Mouse (Mus musculus) limb, embryonic 13.5 days (tissue): ENCODE measurements around the gene Olfr1028. TPM values are rescaled to one million over a fixed set of nuclear protein-coding genes. Genes with fewer than 3 reads are reported as not detected.

Experiments
- ATAC-seq: fragments of 200-750 bp; cut with Nextera tagmentation; 2 replicates; pipeline ENCODE4 v1.8.0; 2017; ENCODE audit warnings: low read depth, moderate number of reproducible peaks, moderate TSS enrichment; ENCODE audit not compliant: low FRiP score
- H3K27ac ChIP-seq: fragments of 300-500 bp; sonication (generic); 2 replicates; pipeline ENCODE4 v1.5.1; 2015; ENCODE audit warnings: inconsistent platforms, mild to moderate bottlenecking, moderate library complexity
- H3K27me3 ChIP-seq: fragments of 300-500 bp; sonication (generic); 2 replicates; pipeline ENCODE4 v1.6.1; 2015; ENCODE audit warnings: mild to moderate bottlenecking, inconsistent platforms
- H3K36me3 ChIP-seq: fragments of 300-500 bp; sonication (generic); 2 replicates; pipeline ENCODE4 v1.6.1; 2015; ENCODE audit warnings: inconsistent platforms, mild to moderate bottlenecking, moderate library complexity
- H3K4me1 ChIP-seq: fragments of 300-500 bp; sonication (generic); 2 replicates; pipeline ENCODE4 v1.6.1; 2015; ENCODE audit warnings: inconsistent platforms
- H3K4me2 ChIP-seq: fragments of 300-500 bp; sonication (generic); replicated peaks from 2 replicates; pipeline ENCODE4 v1.6.1; 2015; ENCODE audit warnings: inconsistent platforms, mild to moderate bottlenecking, moderate library complexity
- H3K4me3 ChIP-seq: fragments of 300-500 bp; sonication (generic); 2 replicates; pipeline ENCODE4 v1.5.1; 2015; ENCODE audit warnings: moderate library complexity, mild to moderate bottlenecking, inconsistent platforms
- H3K9ac ChIP-seq: fragments of 300-500 bp; sonication (generic); 2 replicates; pipeline ENCODE4 v1.6.1; 2015; ENCODE audit warnings: mild to moderate bottlenecking, inconsistent platforms
- H3K9me3 ChIP-seq: fragments of 300-500 bp; sonication (generic); 2 replicates; pipeline ENCODE4 v1.6.1; 2016; ENCODE audit warnings: inconsistent platforms
- WGBS: fragments of 180-500 bp; shearing (Covaris S2); methylation state at CpG from one replicate; pipeline ENCODE4 v1.1.7; 2015; 5-methylcytosine and 5-hydroxymethylcytosine counted together
- polyA plus RNA-seq: library from polyadenylated mRNA; unstranded; fragments of >200 nt; fragmentation: Nextera tagmentation; extraction: Ambion mirVana; gene quantifications from 2 replicates; pipeline ENCODE4 v1.2.1, GENCODE M21; 2015

Olfr1028 gene
- polyA plus RNA-seq: not detected in 2 replicates

DNA sequence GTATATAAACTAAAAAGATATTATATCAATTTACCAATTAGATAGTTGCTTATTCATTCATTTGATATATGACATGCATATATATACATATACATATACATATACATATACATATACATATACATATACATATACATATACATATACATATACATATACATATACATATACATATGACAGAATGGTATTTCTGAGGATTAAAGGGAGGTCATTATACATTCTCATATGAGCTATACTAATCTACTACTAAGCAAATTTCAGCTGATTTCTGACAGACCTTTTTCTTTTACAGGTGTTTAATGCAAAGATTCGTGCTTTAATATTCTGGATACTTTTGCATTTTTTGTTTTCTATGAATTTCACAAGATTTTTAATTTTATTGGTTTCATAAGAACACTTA is at the start of gene Olfr1028:
Gene Olfr1028 (plus strand): TSS at position 301 of the 400 bp plus-strand sequence.
- Histone ChIP-seq H3K27ac (no peak within 1 kb of the TSS), H3K9me3 (no peaks in the 10 kb centered on the region), H3K9ac (no peak within 1 kb of the TSS), H3K4me1 (no peaks in the 10 kb centered on the region), H3K4me2 (no peak within 1 kb of the TSS), H3K36me3 (no peaks in the 10 kb centered on the region), H3K4me3 (no peak within 1 kb of the TSS), H3K27me3 (no peaks in the 10 kb centered on the region)
- WGBS: 80% methylated on average over 1 of the region's 1 CpGs
- no peak for ATAC-seq

GRCm38 (mm10) chr2:85904952-85905351 is 45.3 kb upstream of the Olfr1028 start, which contains the start of gene Olfr1024:
Gene Olfr1024 (minus strand): TSS chr2:85905052.
- Histone ChIP-seq H3K4me3 (no peak within 1 kb of the TSS), H3K27me3 (no peaks in the 10 kb centered on the region), H3K9me3 (peaks cover 5% of the 10 kb centered on the region; the same call in 1 of the 2 replicates), H3K4me2 (no peak within 1 kb of the TSS), H3K27ac (no peak within 1 kb of the TSS), H3K4me1 (no peaks in the 10 kb centered on the region), H3K9ac (no peak within 1 kb of the TSS), H3K36me3 (no peaks in the 10 kb centered on the region)
- 82% methylated on average over 3 of the region's 3 CpGs for WGBS
- ATAC-seq: no peak

DNA sequence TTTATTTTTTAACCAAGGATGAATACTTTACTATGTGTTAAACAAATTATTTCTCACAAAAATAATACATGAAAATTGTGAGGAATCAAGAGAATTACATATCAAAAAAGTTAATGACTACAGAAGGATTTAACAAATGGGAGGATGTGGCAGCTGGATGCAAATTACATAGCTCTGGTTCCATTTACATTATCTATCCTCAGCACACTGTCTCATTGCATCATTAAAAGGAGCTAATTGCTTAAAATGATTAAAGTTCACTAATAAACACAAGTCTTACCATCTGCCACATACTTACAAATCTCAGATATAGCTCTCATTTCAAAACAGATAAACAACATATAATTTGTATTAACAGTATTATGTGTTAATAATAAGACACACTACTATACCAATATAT is 37.0 kb upstream of the Olfr1028 start:
- no peak overlapping the region for H3K27ac ChIP-seq
- H3K4me3 ChIP-seq: no peak overlapping the region
- no peaks in the 10 kb centered on the region for H3K27me3 ChIP-seq
- no peaks in the 10 kb centered on the region for H3K4me1 ChIP-seq
- ATAC-seq: no peak
- H3K4me2 ChIP-seq: no peak overlapping the region
- H3K36me3 ChIP-seq: no peaks in the 10 kb centered on the region
- H3K9ac ChIP-seq: no peak overlapping the region
- H3K9me3 ChIP-seq: no peaks in the 10 kb centered on the region

DNA sequence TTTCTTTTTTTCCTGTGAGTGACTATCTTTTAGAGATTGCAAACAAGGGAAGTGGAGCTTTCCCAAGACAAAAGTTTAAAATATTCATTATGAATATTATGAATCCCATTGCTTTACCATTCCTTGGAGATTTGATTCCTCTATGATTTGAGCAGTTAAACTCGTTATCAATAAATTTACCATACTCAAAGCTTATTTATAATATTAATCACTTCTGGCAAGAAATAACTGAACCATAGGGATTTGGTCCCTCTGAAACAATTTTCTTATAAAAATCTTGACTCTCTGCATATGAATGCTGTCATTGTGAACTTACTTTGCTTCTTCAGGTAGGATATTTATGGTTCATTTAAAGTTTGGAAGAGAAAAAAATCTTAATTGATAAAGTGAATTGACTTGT is 35.3 kb upstream of the Olfr1028 start, which contains the start of gene Olfr1025-ps1:
Gene Olfr1025-ps1 (plus strand): TSS at position 301 of the 400 bp plus-strand sequence.
- Histone ChIP-seq H3K4me2 (no peak within 1 kb of the TSS), H3K4me1 (no peaks in the 10 kb centered on the region), H3K9me3 (no peaks in the 10 kb centered on the region), H3K36me3 (no peaks in the 10 kb centered on the region), H3K27ac (no peak within 1 kb of the TSS), H3K9ac (no peak within 1 kb of the TSS), H3K4me3 (no peak within 1 kb of the TSS), H3K27me3 (no peaks in the 10 kb centered on the region)
- ATAC-seq: no peak
- WGBS: 53% methylated on average over 1 of the region's 1 CpGs

DNA sequence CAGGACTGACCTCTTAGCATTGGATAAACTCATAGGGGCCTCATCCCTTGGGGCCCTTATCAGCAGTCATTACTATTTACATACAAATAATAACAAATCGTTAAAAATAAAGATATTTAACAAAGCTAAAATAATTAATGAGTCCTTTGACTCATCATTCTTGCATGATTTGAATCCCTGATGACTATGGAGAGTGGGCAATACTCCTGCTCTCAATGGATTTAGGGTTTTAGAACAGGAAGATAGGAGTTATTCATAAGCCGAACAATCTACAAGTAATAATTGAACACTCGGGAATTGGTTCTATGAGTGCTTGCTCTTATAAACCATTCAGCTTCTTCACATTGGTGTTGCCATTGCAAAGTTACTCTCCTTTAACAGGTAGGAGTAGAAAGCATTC is 29.0 kb upstream of the Olfr1028 start, which contains the start of gene Olfr1026:
Gene Olfr1026 (plus strand): TSS at position 301 of the 400 bp plus-strand sequence.
- H3K4me3 ChIP-seq: no peak within 1 kb of the TSS
- no peak within 1 kb of the TSS for H3K9ac ChIP-seq
- H3K27ac ChIP-seq: no peak within 1 kb of the TSS
- no peaks in the 10 kb centered on the region for H3K9me3 ChIP-seq
- WGBS: 83% methylated on average over 3 of the region's 3 CpGs
- no peaks in the 10 kb centered on the region for H3K27me3 ChIP-seq
- no peak within 1 kb of the TSS for H3K4me2 ChIP-seq
- no peak for ATAC-seq
- H3K4me1 ChIP-seq: no peaks in the 10 kb centered on the region
- H3K36me3 ChIP-seq: no peaks in the 10 kb centered on the region

DNA sequence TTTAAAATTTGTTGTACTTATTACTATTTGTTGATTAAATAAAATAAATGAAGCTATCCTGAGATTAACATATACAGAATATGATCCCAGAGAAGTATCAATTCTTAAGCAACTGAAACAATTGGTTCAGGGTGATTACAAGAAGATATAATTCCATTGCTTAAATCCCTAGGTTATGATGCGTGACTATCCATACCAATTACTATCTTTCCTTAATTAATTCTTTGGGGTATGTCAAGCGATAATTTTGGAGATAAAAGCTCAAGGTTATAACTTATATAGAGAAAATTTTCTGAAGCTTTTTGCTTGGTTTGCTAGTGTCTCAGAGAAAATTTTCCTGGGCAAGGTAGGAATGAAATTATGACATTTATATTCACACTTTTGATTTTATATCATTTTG is 23.4 kb downstream of the Olfr1028 start, which contains the start of gene Olfr1029:
Gene Olfr1029 (plus strand): TSS at position 301 of the 400 bp plus-strand sequence.
- no peaks in the 10 kb centered on the region for H3K36me3 ChIP-seq
- no peaks in the 10 kb centered on the region for H3K27me3 ChIP-seq
- no peaks in the 10 kb centered on the region for H3K9me3 ChIP-seq
- H3K4me3 ChIP-seq: no peak within 1 kb of the TSS
- H3K27ac ChIP-seq: no peak within 1 kb of the TSS
- 90% methylated on average over 2 of the region's 2 CpGs for WGBS
- ATAC-seq: no peak
- H3K4me2 ChIP-seq: no peak within 1 kb of the TSS
- H3K4me1 ChIP-seq: no peaks in the 10 kb centered on the region
- no peak within 1 kb of the TSS for H3K9ac ChIP-seq

DNA sequence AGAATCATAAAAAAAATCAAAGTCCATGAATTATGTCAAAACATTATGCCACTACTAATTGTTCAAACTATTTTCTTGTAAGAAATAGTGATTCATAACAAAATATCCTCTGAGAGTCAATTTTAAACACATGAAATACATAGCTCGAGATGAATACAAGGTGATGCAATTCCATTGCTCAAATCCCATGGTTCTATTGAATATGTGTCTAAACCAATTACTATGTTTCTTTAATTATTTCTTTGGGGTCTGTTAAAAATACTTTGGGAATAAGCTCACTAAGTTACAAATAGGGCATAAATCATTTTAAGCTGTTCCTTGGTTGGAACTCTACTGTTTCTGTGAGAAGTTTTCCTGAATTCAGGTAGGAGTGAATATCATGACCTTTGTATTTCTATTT is 28.7 kb downstream of the Olfr1028 start, which contains the start of gene Olfr1030:
Gene Olfr1030 (plus strand): TSS at position 301 of the 400 bp plus-strand sequence.
- H3K27ac ChIP-seq: no peak within 1 kb of the TSS
- 64% methylated on average over 1 of the region's 1 CpGs for WGBS
- no peak within 1 kb of the TSS for H3K4me3 ChIP-seq
- no peaks in the 10 kb centered on the region for H3K27me3 ChIP-seq
- ATAC-seq: no peak
- H3K36me3 ChIP-seq: no peaks in the 10 kb centered on the region
- no peaks in the 10 kb centered on the region for H3K9me3 ChIP-seq
- no peak within 1 kb of the TSS for H3K4me2 ChIP-seq
- H3K4me1 ChIP-seq: no peaks in the 10 kb centered on the region
- no peak within 1 kb of the TSS for H3K9ac ChIP-seq

DNA sequence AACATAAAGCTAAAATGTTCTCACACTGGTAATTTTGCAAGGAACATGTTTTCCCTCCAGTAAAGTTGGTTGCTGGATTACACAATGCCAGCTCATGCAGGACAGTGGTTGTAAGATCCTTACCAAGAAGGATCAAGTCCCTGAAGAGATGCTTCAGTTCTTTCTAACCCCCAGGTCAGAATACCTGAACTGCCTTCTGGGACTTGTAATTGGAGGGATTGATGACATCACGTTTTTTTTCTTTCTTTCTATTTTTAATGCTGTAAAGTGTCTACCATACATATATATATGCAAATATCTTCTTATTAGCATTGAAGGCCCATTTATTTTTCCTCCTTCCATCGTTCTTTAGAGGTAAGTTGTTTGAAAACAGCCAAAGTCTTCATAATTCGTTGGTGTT is 39.8 kb downstream of the Olfr1028 start, which contains the start of gene Olfr1031:
Gene Olfr1031 (plus strand): TSS at position 301 of the 400 bp plus-strand sequence.
- no peaks in the 10 kb centered on the region for H3K36me3 ChIP-seq
- H3K27me3 ChIP-seq: no peaks in the 10 kb centered on the region
- no peaks in the 10 kb centered on the region for H3K9me3 ChIP-seq
- H3K9ac ChIP-seq: no peak within 1 kb of the TSS
- H3K4me3 ChIP-seq: no peak within 1 kb of the TSS
- 62% methylated on average over 3 of the region's 3 CpGs for WGBS
- no peak within 1 kb of the TSS for H3K4me2 ChIP-seq
- no peaks in the 10 kb centered on the region for H3K4me1 ChIP-seq
- no peak within 1 kb of the TSS for H3K27ac ChIP-seq
- ATAC-seq: no peak

Other genes with a start within 250 kb of the Olfr1028 start
- not detected in 2 replicates for gene Olfr1009, start 235.0 kb upstream of the Olfr1028 start, polyA plus RNA-seq
- not detected in 2 replicates for gene Olfr1012, start 187.7 kb upstream of the Olfr1028 start, polyA plus RNA-seq
- gene Olfr1013, start 183.3 kb upstream of the Olfr1028 start, polyA plus RNA-seq: not detected in 2 replicates
- not detected in 2 replicates for gene Olfr1014, start 177.7 kb upstream of the Olfr1028 start, polyA plus RNA-seq
- gene Olfr1015, start 168.4 kb upstream of the Olfr1028 start, polyA plus RNA-seq: not detected in 2 replicates
- gene Olfr1016, start 147.9 kb upstream of the Olfr1028 start, polyA plus RNA-seq: not detected in 2 replicates
- not detected in 2 replicates for gene Olfr1018, start 132.0 kb upstream of the Olfr1028 start, polyA plus RNA-seq
- gene Olfr1019, start 105.0 kb upstream of the Olfr1028 start, polyA plus RNA-seq: not detected in 2 replicates
- gene Olfr1020, start 103.4 kb upstream of the Olfr1028 start, polyA plus RNA-seq: not detected in 2 replicates
- not detected in 2 replicates for gene Olfr1022, start 81.8 kb upstream of the Olfr1028 start, polyA plus RNA-seq
- gene Olfr1023, start 64.8 kb upstream of the Olfr1028 start, polyA plus RNA-seq: not detected in 2 replicates
- not detected in 2 replicates for gene Olfr1024, start 45.4 kb upstream of the Olfr1028 start, polyA plus RNA-seq
- gene Olfr1025-ps1, start 35.2 kb upstream of the Olfr1028 start, polyA plus RNA-seq: not detected in 2 replicates
- not detected in 2 replicates for gene Olfr1026, start 28.9 kb upstream of the Olfr1028 start, polyA plus RNA-seq
- not detected in 2 replicates for gene Olfr1029, start 23.5 kb downstream of the Olfr1028 start, polyA plus RNA-seq
- gene Olfr1030, start 28.8 kb downstream of the Olfr1028 start, polyA plus RNA-seq: not detected in 2 replicates
- gene Olfr1031, start 39.9 kb downstream of the Olfr1028 start, polyA plus RNA-seq: not detected in 2 replicates
- gene Olfr1032, start 55.1 kb downstream of the Olfr1028 start, polyA plus RNA-seq: not detected in 2 replicates
- 0.33 and 0.90 TPM in 2 replicates for gene Olfr1033, start 70.2 kb downstream of the Olfr1028 start, polyA plus RNA-seq
- gene Olfr1034, start 95.4 kb downstream of the Olfr1028 start, polyA plus RNA-seq: not detected in 2 replicates
- gene Olfr1036, start 123.6 kb downstream of the Olfr1028 start, polyA plus RNA-seq: not detected in 2 replicates
- gene Olfr1037, start 136.9 kb downstream of the Olfr1028 start, polyA plus RNA-seq: not detected in 2 replicates
- gene Olfr1039, start 185.5 kb downstream of the Olfr1028 start, polyA plus RNA-seq: not detected in 2 replicates
- not detected in 2 replicates for gene Olfr1040, start 196.3 kb downstream of the Olfr1028 start, polyA plus RNA-seq
- not detected in 2 replicates for gene Olfr1042, start 211.4 kb downstream of the Olfr1028 start, polyA plus RNA-seq
- gene Olfr1043, start 217.1 kb downstream of the Olfr1028 start, polyA plus RNA-seq: not detected in 2 replicates
- not detected in 2 replicates for gene Olfr1044, start 227.4 kb downstream of the Olfr1028 start, polyA plus RNA-seq
- gene Olfr52, start 235.2 kb downstream of the Olfr1028 start, polyA plus RNA-seq: not detected in 2 replicates